Mouse (Mus musculus) cerebellum, adult 2 months (tissue): Measurements from ENCODE around the gene Tram2.

ENCODE experiments used
- CTCF ChIP-seq: fragments of 200-500 bp; IDR thresholded peaks from 2 replicates; pipeline ENCODE4 v1.5.1; 2011; ENCODE audit warnings: low read depth, mild to moderate bottlenecking, control low read depth, low read length, moderate library complexity, borderline replicate concordance; ENCODE audit not compliant: insufficient read depth
- POLR2A ChIP-seq: fragments of 200-500 bp; IDR thresholded peaks from 2 replicates; pipeline ENCODE4 v1.6.1; 2011; ENCODE audit warnings: low read length, control low read depth, borderline replicate concordance; ENCODE audit not compliant: insufficient read depth

- TF ChIP-seq CTCF (no peak), POLR2A (no peak)
Observed at GRCm38 (mm10) chr1:21033065-21033791, 45.8 kb downstream of the Tram2 start.
